Mouse (Mus musculus) inflammation-experienced regulatory T-cells (primary cell): ENCODE data around the gene Snip1. TPM values are rescaled to one million over a fixed set of nuclear protein-coding genes. Genes with fewer than 3 reads are reported as not detected.

Experiments
- polyA plus RNA-seq, 2 experiments: library from polyadenylated mRNA; unstranded; fragments of 100-300 nt; shearing (Covaris generic); gene quantifications; one replicate each; pipeline ENCODE4 v1.2.1; 2017

Gene Snip1
- 10 to 100 TPM; 38.5 to 40.9 TPM for polyA plus RNA-seq

DNA sequence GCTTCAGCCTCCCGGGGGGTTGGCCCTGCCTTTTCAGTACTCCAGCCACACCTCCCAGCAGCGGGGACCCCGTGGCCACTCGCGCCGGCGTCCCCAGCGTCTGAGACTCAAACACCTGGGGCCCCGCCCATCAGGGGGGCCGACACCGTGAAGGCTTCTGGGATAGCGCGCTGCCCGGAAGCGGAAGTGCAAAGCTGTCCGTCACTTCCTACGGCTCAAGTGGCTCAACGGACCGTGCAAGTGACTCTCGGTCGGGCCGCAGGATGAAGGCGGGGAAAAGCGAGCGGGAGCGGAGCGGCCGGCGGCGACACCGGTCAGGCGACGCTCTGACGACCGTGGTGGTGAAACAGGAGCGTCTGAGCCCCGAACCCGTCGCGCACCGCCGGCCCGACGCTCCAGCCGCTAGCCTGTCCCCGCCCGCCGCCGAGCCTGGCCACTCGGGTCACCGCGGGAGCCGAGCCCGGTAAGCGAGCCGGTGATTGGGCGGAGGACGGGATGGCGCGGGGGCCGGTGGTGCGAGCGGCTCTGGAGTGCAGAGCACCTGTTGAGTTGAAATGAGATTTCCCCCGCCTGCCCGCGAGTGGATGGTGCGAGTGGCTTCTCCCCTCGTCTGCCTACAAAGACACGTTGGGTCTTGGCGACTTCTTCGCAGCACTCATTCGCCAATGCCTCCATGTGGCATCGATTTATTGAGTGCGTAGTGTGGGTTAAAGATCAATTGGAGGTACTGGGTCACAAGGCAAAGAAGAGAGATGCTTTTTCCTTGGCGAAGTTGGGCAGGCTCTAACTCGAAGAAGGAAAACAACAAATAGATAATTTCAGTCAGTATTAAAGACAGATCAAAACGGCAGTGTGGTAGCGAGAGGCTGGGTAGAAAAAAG is at the start of gene Snip1:
Gene Snip1 (plus strand): TSS at position 183 of the 881 bp plus-strand sequence.

DNA sequence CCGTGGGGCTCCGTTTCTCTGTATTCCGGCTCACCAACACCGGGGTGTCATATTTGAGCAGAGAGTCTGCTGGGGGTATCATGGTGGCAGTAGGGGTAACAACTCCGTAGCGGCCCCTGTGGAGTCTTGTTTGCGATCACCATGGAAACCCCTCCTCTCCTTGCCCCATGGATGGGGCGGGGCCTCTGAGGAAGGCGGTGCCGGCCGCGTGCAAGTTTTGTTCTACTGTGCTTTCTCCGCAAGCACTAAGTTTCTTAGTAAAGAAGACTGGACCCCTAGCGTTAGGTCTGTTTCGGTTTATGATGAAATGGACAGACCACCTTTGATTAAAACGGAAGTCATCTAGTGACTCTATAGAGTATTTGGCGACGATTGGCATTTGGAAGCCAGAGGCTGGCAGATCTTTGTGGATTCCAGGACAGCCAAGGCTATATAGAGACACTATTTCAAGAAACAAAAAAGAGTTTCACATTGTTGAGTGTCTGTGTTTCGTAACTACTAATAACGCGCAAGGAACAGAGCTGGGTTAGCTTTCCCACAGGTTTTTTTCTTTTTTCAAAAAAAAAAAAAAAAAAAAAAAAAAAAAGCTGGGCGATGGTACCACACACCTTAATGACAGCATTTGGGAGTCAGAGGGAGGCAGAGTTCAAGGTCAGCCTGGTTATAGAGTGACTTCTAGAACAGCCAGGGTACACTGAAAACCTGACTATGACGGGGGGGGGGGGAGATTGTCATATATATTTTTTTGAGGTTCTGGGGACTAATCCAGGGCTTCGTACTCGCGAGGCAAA is 760 bp upstream of the Snip1 start, which contains the start of gene Dnali1:
Gene Dnali1 (minus strand): TSS at position 187 of the 791 bp plus-strand sequence.

DNA sequence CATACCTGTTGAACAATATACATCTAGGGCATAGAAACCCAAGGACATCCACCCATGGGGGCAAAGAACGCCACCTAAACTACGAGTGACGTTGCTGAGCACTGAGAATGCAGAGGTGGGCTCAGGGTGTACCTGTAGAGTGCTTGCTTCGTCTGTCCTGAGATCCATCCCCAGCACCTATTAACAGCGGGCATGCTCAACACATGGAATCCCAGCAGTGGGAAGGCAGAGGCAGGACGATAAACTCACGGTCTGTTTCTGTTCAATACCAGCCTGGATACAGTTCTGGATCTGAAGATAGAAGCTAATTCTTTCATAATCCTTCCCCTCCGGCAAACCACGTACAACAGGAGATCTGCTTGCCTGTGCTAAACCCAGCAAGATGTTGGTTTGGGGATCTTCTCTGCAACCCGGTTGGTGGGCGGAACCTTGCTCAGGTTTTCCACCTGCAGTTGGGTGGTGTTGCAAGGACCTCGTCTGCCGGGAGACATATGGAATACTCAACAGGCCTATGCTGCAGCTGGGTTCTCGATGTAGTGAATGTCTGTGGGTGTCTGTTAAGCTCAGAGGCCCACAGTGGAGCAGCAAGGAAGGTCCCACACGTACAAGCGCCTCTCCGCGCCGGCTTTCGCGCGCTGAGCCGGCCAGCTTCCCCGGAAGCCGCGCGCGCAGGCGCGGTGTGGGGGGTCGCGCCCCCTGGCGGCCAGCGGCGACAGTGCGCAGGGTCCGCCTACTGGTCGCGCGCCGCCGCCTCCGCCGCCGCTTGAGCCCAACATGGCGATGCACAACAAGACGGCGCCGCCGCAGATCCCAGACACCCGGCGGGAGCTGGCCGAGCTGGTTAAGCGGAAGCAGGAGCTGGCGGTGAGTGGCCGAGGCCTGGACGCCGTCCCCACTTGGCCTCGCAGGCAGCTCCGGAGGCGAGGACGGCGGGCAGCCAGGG is 18.2 kb downstream of the Snip1 start, which contains the start of gene Meaf6:
Gene Meaf6 (plus strand): TSS at position 732 of the 943 bp plus-strand sequence.

Other genes starting within 250 kb of the Snip1 start
- gene Yrdc, start 216.0 kb upstream of the Snip1 start, polyA plus RNA-seq: 100 to 1,000 TPM in 1 of 2 experiments, 10 to 100 TPM in 1; 77.7 to 103 TPM
- gene 1110065P20Rik, start 215.5 kb upstream of the Snip1 start, polyA plus RNA-seq: 10 to 100 TPM; 20.0 to 21.1 TPM
- 1 to 10 TPM; 3.8 to 4.4 TPM for gene Maneal, start 204.5 kb upstream of the Snip1 start, polyA plus RNA-seq
- gene Epha10, start 185.8 kb upstream of the Snip1 start, polyA plus RNA-seq: 1 to 10 TPM in 1 of 2 experiments, under 1 TPM in 1; 0.37 to 1.1 TPM
- gene 9930104L06Rik, start 129.6 kb upstream of the Snip1 start, polyA plus RNA-seq: 10 to 100 TPM; 12.9 to 13.8 TPM
- gene Cdca8, start 127.4 kb upstream of the Snip1 start, polyA plus RNA-seq: 10 to 100 TPM in 1 of 2 experiments, 1 to 10 TPM in 1; 7.8 to 10.1 TPM
- not detected for gene Rspo1, start 80.2 kb upstream of the Snip1 start, polyA plus RNA-seq
- 10 to 100 TPM; 74.4 to 85.0 TPM for gene Gnl2, start 50.1 kb upstream of the Snip1 start, polyA plus RNA-seq
- under 1 TPM in 1 of 2 experiments, not detected in 1; 0.31 TPM for gene Dnali1, start 969 bp upstream of the Snip1 start, polyA plus RNA-seq
- gene Meaf6, start 18.5 kb downstream of the Snip1 start, polyA plus RNA-seq: 10 to 100 TPM; 54.4 to 63.7 TPM
- 10 to 100 TPM; 20.4 to 21.9 TPM for gene Zc3h12a, start 61.2 kb downstream of the Snip1 start, polyA plus RNA-seq